Mouse (Mus musculus) CH12.LX (cell line): ENCODE measurements around the gene Stpg1. TPM values are rescaled to one million over a fixed set of nuclear protein-coding genes. Genes with fewer than 3 reads are reported as not detected.

ENCODE experiments used
- DNase-seq: peaks from one replicate; pipeline ENCODE4 v3.0.0-alpha.2; 2013; ENCODE audit errors: extremely low read depth
- H3K27ac ChIP-seq: 2 replicates; pipeline ENCODE4 v1.5.1; 2012; ENCODE audit warnings: low read depth, mild to moderate bottlenecking, control low read depth, moderate library complexity; ENCODE audit not compliant: insufficient read depth
- H3K27me3 ChIP-seq: replicated peaks from 2 replicates; pipeline ENCODE3; 2012; ENCODE audit warnings: inconsistent platforms
- H3K36me3 ChIP-seq, 2 experiments: replicated peaks in 1 of 2; 2 replicates each; pipeline versions ENCODE3 to v1.6.1; 2012; ENCODE audit warnings: inconsistent platforms in 1 of 2, low read length in 1 of 2, mild to moderate bottlenecking in 1 of 2, mixed read lengths in 1 of 2, moderate library complexity in 1 of 2; ENCODE audit not compliant: control insufficient read depth in 1 of 2, insufficient read depth in 1 of 2
- H3K4me1 ChIP-seq, 2 experiments: 2 replicates each; pipeline ENCODE4 v1.6.1; 2012; ENCODE audit warnings: inconsistent platforms in 1 of 2, moderate library complexity in 1 of 2; ENCODE audit not compliant: insufficient read depth in 2 of 2, control insufficient read depth in 1 of 2
- H3K4me2 ChIP-seq: 2 replicates; pipeline ENCODE4 v1.6.1; 2012; ENCODE audit warnings: low read depth, mild to moderate bottlenecking, control low read depth; ENCODE audit not compliant: poor library complexity, insufficient read depth, severe bottlenecking
- H3K4me3 ChIP-seq, 3 experiments: fragments of 150-350 bp in 1 of 3; sonication (generic) in 1 of 3; replicated peaks in 1 of 3; 2 replicates each; pipeline versions ENCODE3 to v1.5.1; 2011 to 2012; ENCODE audit warnings: low read depth in 2 of 3, low read length in 2 of 3, mild to moderate bottlenecking in 2 of 3, moderate library complexity in 2 of 3, control low read depth in 1 of 3, improper control_type of control experiment in 1 of 3, inconsistent platforms in 1 of 3, mixed read lengths in 1 of 3; ENCODE audit not compliant: poor library complexity in 1 of 3
- H3K79me2 ChIP-seq: replicated peaks from 2 replicates; pipeline ENCODE4 v1.6.1; 2012; ENCODE audit warnings: mild to moderate bottlenecking, moderate library complexity; ENCODE audit not compliant: control insufficient read depth, poor library complexity, insufficient read depth, severe bottlenecking; ENCODE audit errors: extremely low read depth
- H3K9ac ChIP-seq: 2 replicates; pipeline ENCODE4 v1.6.1; 2012; ENCODE audit warnings: low read depth, mild to moderate bottlenecking, control low read depth, moderate library complexity; ENCODE audit not compliant: insufficient read depth
- H3K9me3 ChIP-seq: replicated peaks from 2 replicates; pipeline ENCODE3; 2012; ENCODE audit warnings: low read length, inconsistent platforms, mixed read lengths
- CHD1 ChIP-seq: IDR thresholded peaks from 2 replicates; pipeline ENCODE4 v1.6.1; 2012; ENCODE audit warnings: low read depth, low read length, improper control_type of control experiment, inconsistent platforms
- CTCF ChIP-seq, 2 experiments: IDR thresholded peaks in 1 of 2; conservative IDR thresholded peaks in 1 of 2; 2 replicates each; pipeline ENCODE4 v1.5.1; 2011 to 2012; ENCODE audit warnings: low read depth in 2 of 2, low read length in 2 of 2, improper control_type of control experiment in 1 of 2, inconsistent platforms in 1 of 2, mild to moderate bottlenecking in 1 of 2, moderate library complexity in 1 of 2
- ETS1 ChIP-seq: conservative IDR thresholded peaks from 2 replicates; pipeline ENCODE4 v1.6.1; 2012; ENCODE audit warnings: low read depth, mild to moderate bottlenecking, inconsistent platforms, low read length, improper control_type of control experiment, moderate library complexity
- IRF4 ChIP-seq: IDR thresholded peaks from 2 replicates; pipeline ENCODE4 v1.6.1; 2014; ENCODE audit warnings: low read depth, mild to moderate bottlenecking, inconsistent platforms, low read length, improper control_type of control experiment
- JUND ChIP-seq: conservative IDR thresholded peaks from 2 replicates; pipeline ENCODE4 v1.6.1; 2011; ENCODE audit warnings: low read depth, low read length, improper control_type of control experiment
- MAX ChIP-seq: IDR thresholded peaks from 2 replicates; pipeline ENCODE4 v1.6.1; 2011; ENCODE audit warnings: low read length, improper control_type of control experiment
- MEF2A ChIP-seq: IDR thresholded peaks from 2 replicates; pipeline ENCODE4 v1.6.1; 2014; ENCODE audit warnings: low read depth, mild to moderate bottlenecking, inconsistent platforms, low read length, improper control_type of control experiment, borderline replicate concordance
- NELFE ChIP-seq: IDR thresholded peaks from 2 replicates; pipeline ENCODE4 v1.6.1; 2011; ENCODE audit warnings: low read depth, low read length, improper control_type of control experiment
- RAD21 ChIP-seq: IDR thresholded peaks from 2 replicates; pipeline ENCODE4 v1.6.1; 2011; ENCODE audit warnings: low read depth, mild to moderate bottlenecking, low read length, improper control_type of control experiment, moderate library complexity
- USF1 ChIP-seq: IDR thresholded peaks from 2 replicates; pipeline ENCODE4 v1.6.1; 2014; ENCODE audit warnings: low read depth, mild to moderate bottlenecking, inconsistent platforms, low read length, improper control_type of control experiment
- dilution Hi-C: fragments of 300-500 bp; cut with MboI; formaldehyde crosslinking; loops from 2 replicates; pipeline ENCODE4 v1.14.3; 2020; ENCODE audit warnings: low sequenced_read_pairs; ENCODE audit not compliant: extremely low pct_unique_long_range_greater_than_20kb, extremely low pct_ligation_motif_present
- in situ Hi-C: fragments of 300-500 bp; cut with MboI; formaldehyde crosslinking; loops from 3 replicates; pipeline ENCODE4 v1.14.3; 2019; ENCODE audit warnings: low sequenced_read_pairs, low pct_ligation_motif_present, low pct_unique_long_range_greater_than_20kb, mixed read lengths
- polyA plus RNA-seq: library from polyadenylated mRNA; unstranded; fragments of >175 nt; gene quantifications from 2 replicates; pipeline ENCODE4 v1.2.1, GENCODE M21; 2012; ENCODE audit warnings: low read depth; ENCODE audit not compliant: insufficient read length
- total RNA-seq, 2 experiments: library from RNA; depleted of rRNA; stranded (reverse); fragments of 300-350 nt in 1 of 2; fragments of >200 nt in 1 of 2; gene quantifications; 2 replicates each; pipeline ENCODE4 v1.2.3; 2012 to 2014

The Stpg1 gene
- total and polyA plus RNA-seq, 3 experiments = not detected

DNA sequence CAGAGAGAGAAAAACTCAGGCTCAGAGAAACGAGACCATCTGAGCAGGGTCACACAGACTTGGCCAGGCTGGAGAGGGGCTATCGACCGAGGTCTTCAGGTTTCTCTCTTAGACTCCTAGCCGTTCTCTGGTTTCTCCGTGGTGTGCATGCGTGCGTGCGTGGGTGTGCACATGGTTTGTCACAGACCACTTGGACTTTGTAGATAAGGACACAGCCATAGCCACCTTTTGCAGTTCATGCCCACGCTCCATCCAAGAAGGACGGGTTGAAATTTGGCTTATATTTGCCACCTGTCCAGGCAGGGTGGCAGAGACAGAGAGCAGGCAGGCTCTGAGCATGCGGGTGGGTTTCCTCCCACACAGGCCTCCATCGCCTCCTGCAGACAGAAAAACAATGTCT lies 30.5 kb downstream of the Stpg1 start:
- DNase-seq = no peak
- H3K27ac ChIP-seq = no peak overlapping the region
- H3K9me3 ChIP-seq = peaks cover 4% of the 10 kb centered on the region
- no peak overlapping the region for H3K9ac ChIP-seq
- H3K4me1 ChIP-seq = peaks cover 0 to 10% of the 10 kb centered on the region in 2 experiments; a peak in 2 of 4 replicates
- dilution Hi-C loops (no loop called here), in situ Hi-C loops (no loop called here)
- H3K36me3 ChIP-seq = no peaks in the 10 kb centered on the region
- H3K79me2 ChIP-seq = no peaks in the 10 kb centered on the region
- no peak overlapping the region for H3K4me3 ChIP-seq
- peaks cover 52% of the 10 kb centered on the region for H3K27me3 ChIP-seq
- no peak overlapping the region for H3K4me2 ChIP-seq
- TF ChIP-seq JUND (no peak), USF1 (no peak), ETS1 (no peak), CHD1 (no peak), RAD21 (no peak), CTCF (conservative IDR thresholded peaks at IDR 0.05 in 1 of 2, IDR thresholded peaks at IDR 0.05 in 1 of 2; ENCODE audit: low read depth in 2 of 2, low read length in 2 of 2) (no peak), NELFE (no peak)

DNA sequence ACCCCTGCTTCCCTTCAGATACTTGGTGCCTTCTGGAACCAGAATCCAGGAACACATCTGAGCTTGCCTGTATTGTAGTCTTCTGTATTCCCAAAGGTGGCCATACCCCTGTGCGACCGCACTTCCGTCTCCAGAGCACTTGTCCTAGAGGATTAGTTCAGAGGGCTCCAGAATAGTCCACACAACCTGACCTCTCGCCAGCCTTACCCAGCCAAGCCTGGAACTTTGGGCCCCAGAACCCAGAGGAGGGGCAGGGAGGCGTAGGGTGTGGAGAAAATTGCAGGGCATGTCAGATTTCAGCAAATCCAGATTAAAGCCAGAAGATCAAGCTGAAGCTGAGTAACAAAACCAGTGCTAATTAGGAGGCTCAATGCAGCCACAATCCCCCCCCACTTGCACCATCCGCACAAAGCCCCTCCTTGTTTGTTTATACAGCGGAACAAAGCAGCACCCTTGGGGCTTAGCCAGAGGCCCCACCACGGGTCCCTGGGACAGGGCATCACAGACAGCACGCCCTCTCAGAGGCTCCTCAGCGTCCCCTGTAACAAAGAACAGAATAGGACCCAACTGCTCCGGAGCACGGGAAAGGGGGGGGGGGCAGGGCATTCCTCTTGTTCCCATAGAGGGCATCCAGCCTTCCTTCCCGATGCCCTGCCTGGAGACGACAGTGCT lies 31.6 kb downstream of the Stpg1 start:
- no peaks in the 10 kb centered on the region for H3K4me1 ChIP-seq
- dilution Hi-C loops (no loop called here), in situ Hi-C loops (no loop called here)
- DNase-seq = no peak
- H3K4me3 ChIP-seq = no peak overlapping the region
- H3K36me3 ChIP-seq = no peaks in the 10 kb centered on the region
- H3K9ac ChIP-seq = no peak overlapping the region
- TF ChIP-seq IRF4 (no peak), MEF2A (no peak)
- H3K27me3 ChIP-seq = peaks cover 45% of the 10 kb centered on the region
- H3K79me2 ChIP-seq = no peaks in the 10 kb centered on the region
- H3K27ac ChIP-seq = no peak overlapping the region
- H3K4me2 ChIP-seq = no peak overlapping the region
- peaks cover 16% of the 10 kb centered on the region for H3K9me3 ChIP-seq

DNA sequence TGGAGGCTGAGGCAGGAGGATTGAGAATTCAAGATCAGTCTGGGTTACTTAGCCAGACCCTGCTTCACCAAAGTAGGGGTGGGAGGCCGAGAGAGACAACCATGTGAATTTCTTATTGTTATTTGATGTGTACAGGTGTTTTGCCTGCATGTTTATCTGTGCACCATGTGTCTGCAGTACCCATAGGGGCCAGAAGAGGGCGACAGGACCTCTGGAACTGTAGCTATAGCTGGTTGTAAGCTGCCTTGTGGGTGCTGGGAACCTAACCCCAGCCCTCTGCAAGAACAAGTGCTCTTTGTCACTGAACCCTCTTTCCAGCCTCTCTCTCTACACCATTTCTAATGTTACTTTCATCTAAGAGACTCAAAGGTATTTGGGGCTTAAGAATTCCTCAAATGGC lies 35.7 kb downstream of the Stpg1 start:
- Histone ChIP-seq H3K36me3 (no peaks in the 10 kb centered on the region), H3K4me2 (no peak overlapping the region), H3K4me1 (peaks cover 2 to 11% of the 10 kb centered on the region in 2 experiments; a peak in 3 of 4 replicates), H3K9ac (no peak overlapping the region), H3K79me2 (no peaks in the 10 kb centered on the region), H3K27ac (no peak overlapping the region), H3K27me3 (peaks cover 30% of the 10 kb centered on the region), H3K4me3 (no peak overlapping the region), H3K9me3 (peaks cover 18% of the 10 kb centered on the region)
- dilution Hi-C loops = no loop called here
- TF ChIP-seq MAX = no peak
- DNase-seq = no peak
- in situ Hi-C loops = no loop called here
